Mouse (Mus musculus): ENCODE measurements around the gene Eno2.

The Eno2 gene

DNA sequence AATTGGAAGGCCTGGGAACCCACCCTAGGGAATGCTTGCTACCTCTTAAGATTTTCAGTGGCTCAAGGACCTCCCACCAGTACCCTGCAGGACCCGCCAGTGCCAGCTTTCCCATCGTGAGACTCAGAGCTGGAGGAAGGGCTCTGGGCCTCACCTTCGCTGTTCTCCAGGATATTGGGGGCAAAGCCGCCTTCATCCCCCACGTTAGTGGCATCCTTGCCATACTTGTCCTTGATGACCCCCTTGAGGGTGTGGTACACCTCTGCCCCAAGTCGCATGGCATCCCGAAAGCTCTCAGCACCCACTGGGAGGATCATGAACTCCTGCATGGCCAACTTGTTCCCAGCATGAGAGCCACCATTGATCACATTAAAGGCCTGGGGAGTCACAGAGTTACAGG lies 3.5 kb downstream of the Eno2 start:
- no peak for DNase-seq (ENCODE audit: low read depth, low spot score)

DNA sequence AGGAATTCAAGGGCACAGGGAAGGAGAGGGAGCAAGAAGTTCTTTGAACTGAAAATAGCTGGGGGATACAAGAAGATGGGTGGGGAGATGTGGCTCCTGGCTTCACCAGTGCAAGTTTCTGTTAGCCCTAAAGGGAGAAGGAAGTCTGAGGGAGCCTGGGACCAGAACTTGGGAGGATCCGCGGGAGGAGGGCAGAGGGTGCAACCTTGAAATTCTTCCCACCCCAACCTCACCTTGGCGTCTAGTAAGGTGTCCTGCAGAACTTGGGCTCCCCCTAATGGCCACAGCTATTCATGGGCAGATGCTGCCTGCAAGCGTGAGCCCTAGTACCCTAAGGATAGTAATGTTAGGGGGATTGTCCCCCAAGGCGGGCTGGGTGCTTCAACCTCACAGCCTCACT lies 10.2 kb downstream of the Eno2 start:
- peak; percentile 90 for DNase-seq (ENCODE audit: low read depth, low spot score)

DNA sequence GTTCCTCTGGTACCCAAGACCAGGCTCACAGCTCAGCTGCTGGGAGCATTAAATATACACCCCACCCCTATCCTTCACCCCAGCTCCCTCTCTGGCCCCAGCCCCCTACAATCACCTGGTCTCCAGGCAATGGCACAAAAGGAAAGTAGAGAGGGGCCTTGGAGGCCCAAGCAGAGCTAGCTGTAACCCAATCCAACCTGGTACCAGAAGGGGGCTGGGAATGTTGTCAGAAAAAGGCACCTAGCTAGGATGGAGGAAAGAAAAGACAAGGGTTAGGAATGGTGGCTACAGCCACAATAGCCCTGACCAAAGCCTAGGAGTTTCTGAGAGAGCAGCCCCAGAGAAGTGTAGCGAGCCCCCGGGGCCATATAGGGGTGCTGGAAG lies 10.6 kb downstream of the Eno2 start:
- DNase-seq (ENCODE audit: low read depth, low spot score), result no peak

DNA sequence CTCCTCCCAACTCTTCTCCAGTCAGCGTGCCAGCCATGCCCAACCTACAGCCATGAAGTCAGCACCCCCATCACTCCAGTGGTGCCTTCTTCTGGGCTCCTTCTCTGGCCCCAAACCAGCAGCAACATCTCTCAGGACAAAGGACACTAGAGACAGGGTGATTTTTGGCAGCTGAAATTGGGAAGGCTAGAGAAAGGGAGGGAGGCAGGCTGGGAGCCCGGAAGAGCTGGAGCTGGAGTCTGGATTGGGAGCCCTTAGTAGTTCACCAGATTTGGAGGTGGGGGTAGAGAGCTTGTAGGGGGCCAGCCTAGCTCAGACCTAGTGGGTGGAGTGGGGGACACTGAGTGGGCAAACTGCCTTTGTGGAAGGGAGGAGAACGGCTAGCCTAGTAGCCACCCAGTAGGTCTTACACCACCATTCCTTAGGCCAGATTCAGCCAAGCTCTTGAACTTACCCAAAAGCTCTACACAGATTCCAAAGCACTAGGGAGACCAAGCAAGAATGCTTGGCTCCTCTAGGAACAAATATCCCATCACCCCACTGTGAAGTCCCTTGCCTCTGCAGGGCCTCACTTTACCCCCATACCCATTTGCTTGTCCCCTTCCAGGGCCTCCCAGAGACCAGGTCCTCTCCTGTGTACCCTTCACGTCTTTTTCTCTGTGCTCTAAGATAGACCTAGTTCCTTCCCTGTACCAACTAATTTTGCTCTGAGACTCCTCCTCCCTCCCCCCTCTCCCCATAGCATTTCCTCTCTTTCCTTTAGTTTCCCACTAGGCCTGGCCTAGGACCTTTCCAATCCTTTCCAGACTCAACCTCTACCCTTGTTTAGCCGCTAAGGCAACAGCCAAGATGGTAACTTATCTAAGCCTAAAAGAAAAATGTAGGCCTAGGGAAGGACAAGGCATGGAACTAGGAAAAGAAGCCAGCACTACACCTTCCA lies 11.3 kb downstream of the Eno2 start:
- no peak for DNase-seq (ENCODE audit: low read depth, low spot score)

DNA sequence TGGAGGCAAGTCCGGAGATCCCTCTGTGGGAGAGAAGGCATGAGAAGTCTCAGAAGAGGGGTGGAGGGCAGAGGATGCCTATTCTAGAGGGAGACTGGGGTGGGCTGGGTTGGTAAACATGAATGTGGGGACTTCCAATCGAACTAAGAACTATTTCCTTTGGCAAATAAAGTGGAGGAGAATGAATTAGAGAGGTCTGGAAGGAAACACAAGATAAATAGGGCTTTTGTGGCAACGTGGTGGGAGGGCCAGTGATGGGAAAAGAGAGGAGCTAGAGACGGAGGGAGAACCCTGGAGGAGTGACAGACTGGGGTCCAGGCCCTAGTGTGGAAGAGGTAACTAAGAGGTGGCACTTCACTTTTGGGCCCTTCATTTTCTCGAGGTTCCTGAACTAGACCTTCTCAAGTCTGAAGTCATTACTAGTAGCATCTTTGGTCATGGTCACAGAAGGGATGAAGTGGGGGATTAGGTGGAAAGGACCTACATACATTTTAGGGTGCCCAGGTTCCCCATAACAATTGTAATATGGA lies 12.1 kb downstream of the Eno2 start:
- no peak for DNase-seq (ENCODE audit: low read depth, low spot score)

DNA sequence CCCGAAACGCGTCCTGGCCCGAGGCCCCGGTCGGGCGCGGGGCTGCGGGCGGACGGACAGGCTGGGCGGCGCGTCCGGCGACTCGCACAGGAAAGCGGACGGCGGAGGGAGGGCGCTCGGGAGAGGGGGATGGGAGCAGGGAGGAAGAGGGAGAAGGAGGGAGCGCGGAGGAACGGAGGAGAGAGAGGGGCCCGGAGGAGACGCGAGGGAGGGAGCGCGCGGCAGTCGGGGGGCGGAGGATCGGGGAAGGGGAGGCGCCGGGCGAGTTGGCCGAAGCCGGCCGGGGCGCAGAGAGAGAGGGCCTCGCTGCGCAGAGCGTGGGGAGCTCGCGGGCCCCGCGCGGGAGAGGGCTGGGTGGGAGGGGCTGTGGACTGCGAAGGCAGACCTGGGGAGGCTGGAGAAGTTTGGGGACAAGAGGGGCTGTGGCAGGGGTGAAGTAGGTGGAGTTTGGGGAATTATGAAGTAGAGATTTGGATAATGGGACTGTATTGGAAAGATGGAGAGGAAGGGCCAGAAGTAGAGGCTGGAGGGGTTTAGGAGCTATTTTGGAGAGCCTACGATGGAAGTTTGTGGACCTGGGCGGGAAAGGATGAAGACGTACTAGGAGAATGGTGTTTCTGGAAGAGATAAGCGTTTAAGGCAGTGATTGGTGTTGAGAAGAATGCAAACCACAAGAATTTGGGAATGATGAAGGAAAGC lies 12.7 kb downstream of the Eno2 start:
- DNase-seq (ENCODE audit: low read depth, low spot score), result peak; percentile 79

DNA sequence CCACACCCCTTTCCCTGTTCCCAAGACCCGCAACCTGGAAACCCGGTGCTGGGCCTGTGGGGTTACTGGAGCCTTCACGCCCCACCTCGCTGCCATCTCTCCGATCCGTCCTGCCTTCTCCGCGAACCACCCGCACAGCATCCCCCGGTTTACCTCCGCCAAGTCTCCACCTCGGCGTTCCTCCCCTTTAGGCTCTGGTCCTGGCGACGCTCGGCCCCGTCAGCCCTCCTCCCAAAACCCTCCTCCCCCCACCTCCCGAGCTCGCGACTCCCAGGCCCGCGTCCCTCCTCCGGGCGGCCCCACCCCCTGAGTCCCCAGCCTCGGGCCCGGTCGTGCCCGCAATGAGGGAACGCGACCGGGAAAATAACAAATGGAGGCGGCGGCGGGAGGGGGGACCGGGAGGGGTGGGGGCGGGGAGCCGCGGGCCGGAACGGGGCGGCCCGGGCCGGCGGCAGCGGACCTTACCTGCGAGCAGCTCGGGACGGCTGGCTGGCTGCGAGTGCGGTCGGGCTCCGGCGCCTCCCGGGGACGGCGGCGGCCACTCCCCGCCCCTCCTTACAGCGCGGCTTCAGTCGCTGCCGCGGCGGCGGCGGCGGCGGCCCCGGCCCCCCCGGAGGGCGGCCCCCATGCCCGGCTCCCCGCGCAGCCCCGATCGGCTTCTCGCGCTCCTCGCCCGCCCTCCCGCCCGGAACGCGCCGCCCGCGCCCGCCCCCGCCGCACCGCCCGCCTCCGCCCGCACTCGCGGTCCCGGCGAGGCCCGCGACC lies 13.5 kb downstream of the Eno2 start, which contains the start of the genes Gm45234 and Atn1:
Gm45234 (minus strand) TSS at position 191 of the 765 bp plus-strand sequence.
Atn1 (minus strand) TSS at position 694 of the 765 bp plus-strand sequence.
- peak; percentile 59 for DNase-seq (ENCODE audit: low read depth, low spot score)

DNA sequence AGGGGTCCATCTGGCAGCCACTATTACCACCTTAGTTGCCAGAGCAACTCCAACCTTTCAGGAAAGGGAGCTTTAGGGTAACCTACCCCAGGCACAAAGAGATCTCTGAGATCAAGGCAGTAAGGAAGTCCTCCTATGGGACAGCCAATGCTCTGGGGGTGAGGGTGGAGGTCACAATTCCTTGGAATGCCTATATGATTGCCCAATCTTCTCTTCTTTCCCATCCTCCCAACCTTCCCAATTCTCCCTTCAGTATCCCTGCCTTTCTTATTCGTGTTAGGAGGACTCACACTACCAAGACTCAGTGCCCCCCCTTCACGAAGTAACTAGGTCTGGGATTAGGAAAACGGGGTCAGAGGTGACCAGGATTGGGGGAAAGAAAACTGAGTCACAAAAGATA lies 14.2 kb downstream of the Eno2 start:
- DNase-seq (ENCODE audit: low read depth, low spot score), result no peak

DNA sequence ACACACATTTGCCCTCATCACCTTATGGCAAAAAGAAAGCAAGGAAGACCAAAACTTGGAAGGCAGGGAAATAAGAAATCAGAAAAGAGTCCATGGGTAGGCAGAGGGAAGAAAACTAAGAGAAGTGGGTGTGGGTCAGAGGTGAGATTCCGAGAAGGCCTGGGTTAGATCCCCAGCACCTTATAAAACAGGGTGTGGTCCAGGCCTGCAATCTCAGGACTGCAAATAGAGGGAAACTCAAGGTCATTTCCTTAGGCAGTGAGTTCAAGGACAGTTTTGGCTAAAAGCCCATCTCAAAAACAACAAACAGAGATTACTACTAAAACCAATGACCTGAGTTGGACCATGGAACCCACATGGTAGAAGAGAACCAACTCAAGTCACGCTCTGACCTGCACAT lies 15.6 kb downstream of the Eno2 start:
- DNase-seq (ENCODE audit: low read depth, low spot score), result no peak

DNA sequence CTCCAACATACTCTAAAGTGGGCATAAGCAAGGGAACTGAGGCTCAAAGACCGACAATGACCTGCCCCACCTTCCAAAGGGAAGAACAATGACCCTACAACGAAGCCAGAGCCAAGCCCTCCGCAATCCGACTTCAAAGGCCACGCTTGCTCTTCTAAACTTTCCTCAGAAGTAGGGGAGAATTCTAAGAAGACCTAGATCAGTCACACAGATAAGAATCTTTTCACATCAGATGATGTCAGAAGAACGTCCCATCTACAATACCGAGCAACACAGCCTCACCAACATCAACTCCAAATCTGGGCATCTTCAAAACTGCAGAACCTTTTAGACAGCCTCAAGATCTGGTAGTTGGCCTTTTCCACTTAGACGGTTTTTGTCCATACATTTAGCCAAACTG lies 19.1 kb downstream of the Eno2 start:
- DNase-seq (ENCODE audit: low read depth, low spot score), result no peak

DNA sequence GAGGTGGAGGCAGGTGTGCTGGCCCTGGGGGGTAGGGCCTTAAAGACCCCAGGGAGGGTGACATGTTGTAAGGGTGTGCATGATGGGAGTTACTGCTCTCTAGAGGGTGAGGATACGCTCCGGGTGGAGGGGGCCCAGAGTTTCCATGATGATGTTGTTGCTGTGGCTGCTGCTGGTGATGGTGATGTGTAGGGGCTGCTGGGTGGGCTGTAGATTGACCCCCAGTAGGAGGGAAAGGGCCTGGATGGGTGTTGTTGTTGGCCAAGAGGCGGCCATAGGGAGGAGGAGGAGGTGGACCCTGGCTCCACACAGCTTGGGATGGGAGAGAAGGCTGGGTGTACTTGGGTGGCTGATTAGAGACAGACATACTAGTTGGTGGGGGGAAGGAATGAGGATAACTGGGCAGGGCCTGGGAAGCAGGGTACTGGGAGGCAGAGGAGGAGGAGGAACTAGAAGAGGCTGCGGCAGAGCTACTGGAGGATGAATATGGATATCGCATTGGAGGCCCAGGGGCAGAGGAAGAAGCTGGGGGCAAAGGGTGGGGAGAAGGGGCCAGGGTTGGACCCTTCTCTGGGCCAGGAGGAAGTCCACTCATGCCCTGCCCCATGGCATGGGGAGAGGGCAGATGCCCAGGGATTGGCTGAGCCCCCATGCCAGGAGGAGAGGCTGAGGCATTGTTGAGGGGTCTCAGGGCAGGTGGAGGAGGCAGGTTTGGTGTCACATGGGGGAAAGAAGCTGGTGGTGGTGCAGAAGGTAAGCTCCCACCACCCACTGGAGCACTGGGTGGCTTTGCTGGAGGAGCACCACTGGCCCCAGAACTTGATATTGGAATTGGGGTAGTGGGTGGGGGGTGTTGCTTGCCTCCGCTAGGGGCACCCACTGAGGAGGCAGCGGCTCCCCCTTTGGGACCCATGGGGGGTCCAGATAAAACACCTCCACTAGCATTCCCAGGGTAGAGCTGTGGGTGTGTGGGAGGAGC lies 22.5 kb downstream of the Eno2 start:
- DNase-seq (ENCODE audit: low read depth, low spot score), result no peak

DNA sequence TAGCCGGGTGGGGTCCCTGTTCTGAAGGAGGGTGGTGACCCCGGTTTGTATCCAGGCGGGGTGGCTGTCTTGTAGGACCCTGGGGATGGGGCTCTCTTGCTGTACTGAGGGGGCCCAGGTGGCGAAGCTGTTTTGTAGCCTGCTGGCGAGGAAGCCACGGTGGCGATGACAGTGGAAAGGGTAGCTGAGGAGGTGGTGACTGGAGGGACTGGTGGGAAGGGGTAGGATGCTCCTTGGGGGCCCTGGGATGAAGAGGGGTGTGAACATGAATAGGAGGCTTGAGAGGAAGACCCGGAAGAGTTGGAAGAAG lies 23.2 kb downstream of the Eno2 start:
- no peak for DNase-seq (ENCODE audit: low read depth, low spot score)

DNA sequence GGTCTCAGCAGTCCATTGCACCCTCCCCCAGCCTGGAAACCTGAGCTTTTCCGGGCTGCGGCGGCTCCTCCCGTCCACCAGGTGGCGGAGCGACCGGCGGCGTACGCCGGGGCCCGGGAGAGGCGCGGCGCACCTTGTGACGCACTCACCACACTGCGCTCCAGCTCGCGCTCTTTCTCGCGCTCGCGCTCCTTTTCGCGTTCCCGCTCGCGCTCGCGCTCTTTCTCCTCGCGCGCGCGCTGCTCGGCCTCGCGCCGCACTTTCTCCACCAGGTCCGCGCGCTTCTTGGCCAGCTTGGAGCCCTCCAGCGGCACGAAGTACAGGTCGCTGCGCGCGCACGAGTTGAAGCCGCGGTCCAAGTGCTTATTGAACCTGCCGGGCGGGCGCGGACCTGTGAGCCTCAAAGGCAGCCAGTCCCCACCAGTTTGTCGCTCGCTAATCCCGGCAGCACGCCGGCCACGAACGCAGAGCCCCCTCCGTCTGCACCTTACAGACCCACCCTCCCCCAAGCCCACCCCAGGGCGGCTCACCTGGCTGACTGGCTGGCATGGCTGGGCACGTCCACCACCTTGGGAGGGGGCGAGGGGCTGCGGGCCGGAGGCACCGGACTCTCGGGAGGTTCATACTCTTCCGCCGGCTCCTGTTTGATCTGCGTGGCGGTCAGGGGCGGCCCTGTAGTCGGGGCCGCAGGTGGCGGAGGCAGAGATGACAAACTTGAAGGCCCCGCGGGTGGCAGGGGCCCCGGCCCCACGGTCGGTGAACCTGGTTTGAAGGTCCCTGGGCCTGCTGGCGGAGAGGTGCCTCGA lies 23.8 kb downstream of the Eno2 start:
- peak; percentile 97 for DNase-seq (ENCODE audit: low read depth, low spot score)

DNA sequence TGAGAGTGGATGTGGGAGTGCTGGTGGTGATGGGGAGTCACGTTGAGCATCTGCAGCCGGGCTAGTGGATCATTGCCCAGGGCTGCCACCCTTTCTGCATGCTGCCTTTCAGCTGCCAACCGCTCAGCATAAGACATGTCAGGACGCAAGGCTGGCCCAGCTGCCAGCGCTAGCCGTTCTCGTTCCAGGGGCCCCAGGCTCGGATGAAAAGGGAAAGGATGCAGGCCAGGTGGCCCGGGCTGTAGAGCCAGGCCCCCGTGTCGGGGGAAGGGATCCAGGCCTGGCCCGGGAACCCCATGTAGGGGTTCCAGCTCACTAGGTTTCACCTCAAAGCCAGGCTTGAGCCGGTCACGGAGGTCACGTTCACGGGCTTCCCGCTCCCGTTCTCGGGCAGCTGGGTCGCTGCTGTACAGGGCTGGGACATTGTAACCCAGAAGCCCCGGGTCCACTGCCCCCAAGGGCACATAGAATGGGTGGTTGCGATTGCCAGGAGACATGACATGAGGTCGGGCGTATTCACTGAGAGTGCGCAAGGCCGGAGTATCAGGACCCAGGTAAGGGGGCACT lies 24.6 kb downstream of the Eno2 start:
- no peak for DNase-seq (ENCODE audit: low read depth, low spot score)

DNA sequence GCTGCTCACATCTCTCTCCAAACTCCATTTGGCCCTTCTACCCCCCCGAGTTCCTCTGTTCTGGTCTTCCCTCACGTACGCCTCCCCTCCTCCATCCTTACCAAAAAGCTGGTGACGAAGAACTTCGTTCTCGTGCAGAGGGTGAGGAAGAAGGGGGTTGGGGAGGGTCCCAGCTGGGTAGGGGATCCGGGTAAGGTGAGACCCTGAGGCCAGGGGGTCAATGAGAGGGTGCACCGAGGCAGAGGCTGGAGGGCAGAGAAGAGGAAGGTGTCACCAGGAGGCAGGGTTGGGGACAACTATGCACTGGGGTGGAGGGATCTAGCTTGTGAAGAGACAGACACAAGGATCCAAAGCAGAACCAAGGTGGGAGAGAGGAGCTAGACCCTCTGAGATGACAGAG lies 25.8 kb downstream of the Eno2 start:
- no peak for DNase-seq (ENCODE audit: low read depth, low spot score)

DNA sequence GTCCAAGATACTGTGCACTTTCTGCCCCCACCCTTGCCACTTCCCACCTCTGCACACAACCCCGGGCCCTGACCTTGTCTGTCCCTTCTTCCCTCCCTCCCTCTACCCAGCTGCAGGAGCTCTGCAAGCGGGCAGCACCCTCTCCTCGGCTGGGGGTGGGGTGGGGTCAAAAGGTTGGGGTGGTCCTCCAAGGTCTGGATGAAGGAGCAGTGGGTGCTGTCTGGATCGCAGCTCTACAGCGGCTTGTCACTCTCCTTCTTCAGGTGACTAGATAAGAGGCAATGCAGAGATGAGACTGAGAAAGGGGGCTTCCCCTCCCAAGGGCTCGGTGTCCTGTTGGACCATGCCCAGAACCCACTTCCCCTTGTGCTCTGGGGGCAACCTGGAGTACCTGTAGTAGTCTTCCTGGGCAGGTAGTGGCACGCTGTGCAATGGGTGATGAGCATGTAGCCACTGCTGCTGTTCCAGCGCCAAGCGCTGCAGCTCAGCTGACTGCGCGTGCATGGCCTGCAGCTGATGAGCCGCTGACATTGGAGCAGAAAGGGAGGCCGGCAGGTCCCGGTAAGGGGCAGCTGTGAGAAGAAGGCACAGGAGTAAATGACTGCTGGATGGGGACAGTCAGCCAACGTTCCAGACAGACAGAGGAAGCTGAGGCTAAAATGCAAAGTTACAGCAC lies 26.5 kb downstream of the Eno2 start:
- DNase-seq (ENCODE audit: low read depth, low spot score), result no peak

DNA sequence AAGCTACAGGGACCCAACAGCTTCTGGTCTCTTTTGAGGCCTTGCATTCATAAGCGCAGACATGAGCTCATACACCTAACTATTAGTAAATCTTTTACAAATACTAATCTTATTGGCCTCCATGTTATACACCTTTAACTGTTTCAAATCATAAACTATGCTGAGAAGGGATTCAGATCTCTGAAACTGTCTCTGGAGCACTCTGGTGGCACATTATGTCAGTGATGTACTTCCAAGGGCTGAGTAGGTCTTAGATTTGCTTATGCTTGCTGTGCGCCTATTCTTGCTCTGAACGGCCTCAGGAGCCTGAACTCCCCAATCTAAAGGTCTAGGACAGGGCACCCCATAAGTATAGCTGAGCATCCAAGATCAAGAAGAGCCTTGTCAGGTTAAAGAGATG lies 27.6 kb downstream of the Eno2 start:
- no peak for DNase-seq (ENCODE audit: low read depth, low spot score)

DNA sequence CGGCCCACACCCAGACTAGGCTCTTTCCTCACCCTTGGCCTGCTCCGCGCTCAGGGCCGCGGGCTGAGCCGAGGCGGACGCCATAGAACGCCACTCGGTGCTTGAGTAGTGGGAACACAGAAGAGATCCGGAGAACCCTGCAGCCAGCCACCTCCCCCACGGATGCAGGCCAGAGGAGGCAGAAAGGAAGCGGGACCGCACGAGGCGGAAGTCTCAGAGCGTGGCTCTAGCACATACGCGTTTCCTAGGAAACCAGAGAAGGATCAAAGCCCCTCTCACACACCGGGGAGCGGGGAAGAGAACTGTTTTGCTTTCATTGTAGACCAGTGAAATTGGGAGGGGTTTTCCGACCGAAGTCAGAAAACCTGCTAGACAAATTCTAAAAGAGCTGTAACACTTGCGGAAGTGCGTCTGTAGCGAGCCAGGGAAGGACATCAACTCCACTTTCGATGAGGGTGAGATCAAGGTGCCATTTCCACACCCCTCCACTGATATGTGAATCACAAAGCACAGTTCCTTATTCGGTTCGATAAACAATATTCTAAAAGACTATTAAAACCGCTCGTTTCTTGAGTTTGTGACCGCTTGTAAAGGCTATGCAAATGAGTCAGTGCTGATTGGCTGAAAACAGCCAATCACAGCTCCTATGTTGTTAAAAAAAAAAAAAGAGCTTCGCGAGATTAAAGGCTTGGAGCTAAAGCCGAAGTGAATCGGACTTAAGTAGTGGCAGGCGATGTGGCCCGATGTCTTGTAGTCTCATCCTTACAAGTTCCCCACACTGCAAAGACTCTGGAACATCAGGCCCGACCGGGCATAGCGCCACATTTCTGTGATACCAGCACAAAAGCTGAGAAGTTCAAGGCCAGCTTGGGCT lies 28.3 kb downstream of the Eno2 start, which contains the start of gene Grcc10:
Grcc10 (minus strand) TSS at position 487 of the 874 bp plus-strand sequence.
- peak; percentile 96 for DNase-seq (ENCODE audit: low read depth, low spot score)

Data from forelimb bud, embryonic 11.5 days (tissue).